Mouse (Mus musculus) liver, embryonic 16.5 days (tissue): Measurements from ENCODE around the gene Gm11037. TPM values are rescaled to one million over a fixed set of nuclear protein-coding genes. Genes with fewer than 3 reads are reported as not detected.

Source experiments
- ATAC-seq: fragments of 200-750 bp; cut with Nextera tagmentation; 2 replicates; pipeline ENCODE4 v1.8.0; 2017; ENCODE audit warnings: low read depth, mild to moderate bottlenecking, moderate number of reproducible peaks, moderate library complexity
- H3K27ac ChIP-seq: fragments of 300-500 bp; sonication (generic); 2 replicates; pipeline ENCODE4 v1.5.1; 2014; ENCODE audit warnings: mild to moderate bottlenecking, low read length
- H3K27me3 ChIP-seq: fragments of 300-500 bp; sonication (generic); 2 replicates; pipeline ENCODE4 v1.6.1; 2014; ENCODE audit warnings: low read depth, low read length, mixed read lengths; ENCODE audit not compliant: control insufficient read depth, insufficient read depth
- H3K36me3 ChIP-seq: fragments of 300-500 bp; sonication (generic); 2 replicates; pipeline ENCODE4 v1.6.1; 2014; ENCODE audit warnings: mild to moderate bottlenecking; ENCODE audit not compliant: control insufficient read depth, insufficient read depth
- H3K4me1 ChIP-seq: fragments of 300-500 bp; sonication (generic); 2 replicates; pipeline ENCODE4 v1.6.1; 2014; ENCODE audit warnings: low read depth, low read length, mixed read lengths; ENCODE audit not compliant: control insufficient read depth
- H3K4me2 ChIP-seq: fragments of 300-500 bp; sonication (generic); 2 replicates; pipeline ENCODE4 v1.6.1; 2014; ENCODE audit warnings: low read depth, low read length, mixed read lengths
- H3K4me3 ChIP-seq: fragments of 300-500 bp; sonication (generic); 2 replicates; pipeline ENCODE4 v1.5.1; 2014; ENCODE audit warnings: low read depth, mild to moderate bottlenecking, low read length
- H3K9ac ChIP-seq: fragments of 300-500 bp; sonication (generic); 2 replicates; pipeline ENCODE4 v1.6.1; 2014; ENCODE audit warnings: low read depth, low read length
- H3K9me3 ChIP-seq: fragments of 300-500 bp; sonication (generic); replicated peaks from 2 replicates; pipeline ENCODE4 v1.6.1; 2016; ENCODE audit warnings: low read length; ENCODE audit not compliant: control insufficient read depth
- WGBS: fragments of 180-500 bp; shearing (Covaris S2); extraction: QIAGEN DNeasy Blood & Tissue Kit; methylation state at CpG from one replicate; pipeline ENCODE4 v1.1.7; 2014; ENCODE audit not compliant: insufficient replicate concordance; 5-methylcytosine and 5-hydroxymethylcytosine counted together
- polyA plus RNA-seq: library from polyadenylated mRNA; unstranded; fragments of >200 nt; fragmentation: Nextera tagmentation; extraction: Ambion mirVana; gene quantifications from 2 replicates; pipeline ENCODE4 v1.2.1, GENCODE M21; 2015

Gene Gm11037
- polyA plus RNA-seq, 1 experiment from 2014 or later: not detected

DNA sequence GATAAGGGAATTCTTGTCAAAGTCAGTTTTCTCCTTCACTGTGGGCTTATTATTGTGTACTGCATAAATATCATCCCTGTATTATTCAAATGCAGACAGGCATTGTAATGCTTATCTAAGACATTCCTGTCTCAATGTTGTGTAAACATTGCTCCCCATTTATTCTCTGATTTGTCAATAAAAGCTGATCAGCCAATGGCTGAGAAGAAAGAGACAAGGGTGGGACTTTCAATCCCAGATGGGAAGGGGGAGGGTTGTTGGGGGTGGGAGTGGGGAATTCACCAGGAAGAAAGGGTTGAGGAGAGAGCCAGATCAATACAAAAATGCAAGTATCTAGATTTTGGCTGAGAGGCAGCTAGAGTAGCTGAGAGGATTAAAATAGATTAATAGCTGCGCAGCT lies 35.6 kb downstream of the Gm11037 start:
- no peak overlapping the region for H3K27ac ChIP-seq
- H3K9me3 ChIP-seq: no peaks in the 10 kb centered on the region
- H3K27me3 ChIP-seq: peaks cover 49% of the 10 kb centered on the region
- H3K4me2 ChIP-seq: no peak overlapping the region
- H3K9ac ChIP-seq: no peak overlapping the region
- no peak overlapping the region for H3K4me3 ChIP-seq
- H3K36me3 ChIP-seq: no peaks in the 10 kb centered on the region
- no peak for ATAC-seq
- H3K4me1 ChIP-seq: peaks cover 12% of the 10 kb centered on the region
- 62% methylated on average over 1 of the region's 1 CpGs for WGBS

- Histone ChIP-seq H3K4me3 (0 out of 2 replicates have a peak overlapping the region, but pooled peaks have one; percentile 17), H3K9ac (no peak overlapping the region), H3K36me3 (no peaks in the 10 kb centered on the region), H3K27me3 (peaks cover 54% of the 10 kb centered on the region), H3K9me3 (no peaks in the 10 kb centered on the region), H3K27ac (no peak overlapping the region), H3K4me2 (peak overlapping the region; percentile 35; the same call in 1 of the 2 replicates), H3K4me1 (peaks cover 18% of the 10 kb centered on the region)
- ATAC-seq: no peak
- WGBS: 25% methylated on average over 9 of the region's 9 CpGs
Observed at GRCm38 (mm10) chr2:131170936-131171335, 37.6 kb downstream of the Gm11037 start.

DNA sequence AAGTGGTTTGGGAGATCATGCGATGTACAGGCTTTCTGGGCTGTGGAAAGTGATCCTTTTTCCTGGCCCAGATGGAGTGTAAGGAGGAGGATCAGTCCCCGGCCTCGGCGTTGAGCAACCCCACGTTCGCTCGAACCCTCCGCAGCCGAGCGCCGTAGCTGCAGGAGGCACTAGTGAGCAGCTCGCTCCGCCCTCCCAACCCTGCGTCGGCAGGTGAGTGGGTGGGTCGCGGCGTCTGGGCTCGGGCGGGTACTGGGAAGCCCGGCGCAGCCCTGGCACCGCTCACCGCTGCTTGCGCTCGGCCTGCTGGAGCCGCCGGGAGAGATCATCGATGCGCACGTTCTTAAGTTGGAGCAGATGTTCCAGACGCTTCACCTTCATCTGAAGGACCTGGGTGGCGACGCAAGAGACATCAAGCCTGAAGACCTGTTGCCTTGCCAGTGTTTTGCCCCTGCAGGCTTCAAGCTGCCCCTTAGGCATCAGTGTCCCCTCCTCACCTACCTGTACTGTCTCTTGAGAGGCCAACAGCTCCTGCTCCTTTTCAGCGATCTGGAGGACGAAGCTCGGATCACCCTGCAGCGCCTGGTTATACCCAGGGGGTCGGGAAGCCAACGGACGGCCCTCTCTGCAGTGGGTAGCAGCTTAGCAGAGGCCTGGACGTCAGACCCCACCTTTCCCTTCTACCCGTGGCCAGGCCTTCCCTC lies 38.3 kb downstream of the Gm11037 start:
- no peak for ATAC-seq
- H3K4me2 ChIP-seq: peak overlapping the region; percentile 35
- H3K9me3 ChIP-seq: no peaks in the 10 kb centered on the region
- no peak overlapping the region for H3K27ac ChIP-seq
- peak overlapping the region; percentile 17; the same call in 1 of the 2 replicates for H3K4me3 ChIP-seq
- no peak overlapping the region for H3K9ac ChIP-seq
- 7% methylated on average over 43 of the region's 43 CpGs for WGBS
- peaks cover 18% of the 10 kb centered on the region for H3K4me1 ChIP-seq
- H3K27me3 ChIP-seq: peaks cover 54% of the 10 kb centered on the region
- H3K36me3 ChIP-seq: no peaks in the 10 kb centered on the region

- H3K9me3 ChIP-seq: no peaks in the 10 kb centered on the region
- H3K36me3 ChIP-seq: peaks cover 2% of the 10 kb centered on the region
- ATAC-seq: 0 out of 2 replicates have a peak, but pooled peaks have one; percentile 17
- peaks cover 25% of the 10 kb centered on the region for H3K4me1 ChIP-seq
- H3K27me3 ChIP-seq: peaks cover 54% of the 10 kb centered on the region
- no peak overlapping the region for H3K4me3 ChIP-seq
- no peak overlapping the region for H3K9ac ChIP-seq
- H3K27ac ChIP-seq: no peak overlapping the region
- H3K4me2 ChIP-seq: no peak overlapping the region
- 20% methylated on average over 9 of the region's 9 CpGs for WGBS
Observed at GRCm38 (mm10) chr2:131172322-131172721, 39.0 kb downstream of the Gm11037 start.

- Histone ChIP-seq H3K27ac (no peak overlapping the region), H3K9me3 (no peaks in the 10 kb centered on the region), H3K4me2 (peak overlapping the region; percentile 64), H3K4me3 (peak overlapping the region; percentile 50), H3K9ac (no peak overlapping the region), H3K4me1 (peaks cover 44% of the 10 kb centered on the region), H3K36me3 (peaks cover 3% of the 10 kb centered on the region), H3K27me3 (peaks cover 47% of the 10 kb centered on the region)
- WGBS: 3% methylated on average over 11 of the region's 11 CpGs
- ATAC-seq: peak; percentile 28; the same call in 1 of the 2 replicates
Observed at GRCm38 (mm10) chr2:131174700-131175099, 41.4 kb downstream of the Gm11037 start.

- peaks cover 3% of the 10 kb centered on the region for H3K36me3 ChIP-seq
- peaks cover 48% of the 10 kb centered on the region for H3K4me1 ChIP-seq
- ATAC-seq: no peak
- 81% methylated on average over 3 of the region's 3 CpGs for WGBS
- H3K9me3 ChIP-seq: no peaks in the 10 kb centered on the region
- H3K27me3 ChIP-seq: peaks cover 40% of the 10 kb centered on the region
- H3K27ac ChIP-seq: no peak overlapping the region
- H3K4me3 ChIP-seq: no peak overlapping the region
- no peak overlapping the region for H3K4me2 ChIP-seq
- H3K9ac ChIP-seq: no peak overlapping the region
Observed at GRCm38 (mm10) chr2:131175286-131175944, 42.1 kb downstream of the Gm11037 start.

- Histone ChIP-seq H3K4me3 (no peak overlapping the region), H3K36me3 (peaks cover 3% of the 10 kb centered on the region), H3K9ac (no peak overlapping the region), H3K4me1 (peaks cover 50% of the 10 kb centered on the region), H3K9me3 (no peaks in the 10 kb centered on the region), H3K4me2 (no peak overlapping the region), H3K27me3 (peaks cover 35% of the 10 kb centered on the region), H3K27ac (0 out of 2 replicates have a peak overlapping the region, but pooled peaks have one; percentile 12)
- ATAC-seq: no peak
- WGBS: 81% methylated on average over 1 of the region's 1 CpGs
Observed at GRCm38 (mm10) chr2:131175945-131176309, 42.6 kb downstream of the Gm11037 start.

- Histone ChIP-seq H3K4me2 (no peak overlapping the region), H3K36me3 (peaks cover 3% of the 10 kb centered on the region), H3K27me3 (peaks cover 29% of the 10 kb centered on the region), H3K27ac (no peak overlapping the region), H3K4me1 (peaks cover 44% of the 10 kb centered on the region), H3K9ac (no peak overlapping the region), H3K9me3 (no peaks in the 10 kb centered on the region), H3K4me3 (no peak overlapping the region)
- ATAC-seq: no peak
- WGBS: 61% methylated on average over 5 of the region's 5 CpGs
Observed at GRCm38 (mm10) chr2:131176491-131176890, 43.2 kb downstream of the Gm11037 start.

DNA sequence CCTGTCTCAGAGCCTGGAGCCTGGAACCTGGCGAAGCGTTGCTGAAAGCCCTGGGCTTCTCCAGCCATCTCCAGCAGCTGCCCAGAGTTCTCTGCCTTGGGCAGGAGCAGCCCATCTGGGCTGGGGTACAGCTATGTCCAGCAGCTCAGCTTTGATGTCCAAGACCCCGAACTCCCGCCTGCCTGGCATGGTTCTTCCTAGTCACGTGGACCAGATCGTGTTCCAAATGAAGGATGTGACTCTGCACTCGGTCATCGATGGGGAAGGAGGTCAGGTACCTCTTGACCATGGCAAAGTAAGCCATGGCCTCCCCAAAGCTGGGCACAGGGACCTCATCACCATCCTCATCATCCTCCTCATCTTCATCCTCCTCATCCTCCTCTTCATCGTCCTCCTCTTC lies 44.6 kb downstream of the Gm11037 start:
- no peak for ATAC-seq
- H3K9me3 ChIP-seq: no peaks in the 10 kb centered on the region
- H3K9ac ChIP-seq: peak overlapping the region; percentile 89
- H3K36me3 ChIP-seq: peaks cover 3% of the 10 kb centered on the region
- H3K4me2 ChIP-seq: peak overlapping the region; percentile 92
- peak overlapping the region; percentile 83 for H3K4me3 ChIP-seq
- no peak overlapping the region for H3K27ac ChIP-seq
- H3K27me3 ChIP-seq: peaks cover 15% of the 10 kb centered on the region
- WGBS: 75% methylated on average over 9 of the region's 9 CpGs
- peaks cover 37% of the 10 kb centered on the region for H3K4me1 ChIP-seq
